Mouse (Mus musculus) left cerebral cortex, adult 9 months (tissue): ENCODE results near the gene Bsdc1.

ENCODE experiments used
- DNase-seq, 2 experiments: peaks; one replicate each; pipeline ENCODE4 v3.0.0; 2022; ENCODE audit warnings: low spot score in 2 of 2

Gene Bsdc1

DNA sequence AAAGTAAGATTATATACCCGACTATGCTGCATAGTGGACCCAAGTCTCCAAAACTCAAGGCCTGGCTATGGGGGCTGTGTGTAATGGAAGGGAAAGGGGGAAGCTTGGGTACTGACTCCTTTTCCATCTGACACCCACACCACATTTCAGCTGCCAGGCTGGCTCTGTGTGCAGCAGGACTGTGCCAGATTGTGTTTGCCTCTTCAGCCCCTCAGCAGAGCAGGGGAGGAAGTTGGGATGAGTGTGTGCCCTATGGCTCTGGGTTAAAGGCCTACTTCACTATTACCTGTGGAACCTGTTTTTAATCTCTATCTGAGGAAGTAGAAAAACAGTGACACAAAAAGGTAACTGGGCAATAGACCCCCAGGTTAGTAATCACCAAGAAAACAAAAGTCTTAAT is 19.7 kb downstream of the Bsdc1 start:
- no peak for DNase-seq

DNA sequence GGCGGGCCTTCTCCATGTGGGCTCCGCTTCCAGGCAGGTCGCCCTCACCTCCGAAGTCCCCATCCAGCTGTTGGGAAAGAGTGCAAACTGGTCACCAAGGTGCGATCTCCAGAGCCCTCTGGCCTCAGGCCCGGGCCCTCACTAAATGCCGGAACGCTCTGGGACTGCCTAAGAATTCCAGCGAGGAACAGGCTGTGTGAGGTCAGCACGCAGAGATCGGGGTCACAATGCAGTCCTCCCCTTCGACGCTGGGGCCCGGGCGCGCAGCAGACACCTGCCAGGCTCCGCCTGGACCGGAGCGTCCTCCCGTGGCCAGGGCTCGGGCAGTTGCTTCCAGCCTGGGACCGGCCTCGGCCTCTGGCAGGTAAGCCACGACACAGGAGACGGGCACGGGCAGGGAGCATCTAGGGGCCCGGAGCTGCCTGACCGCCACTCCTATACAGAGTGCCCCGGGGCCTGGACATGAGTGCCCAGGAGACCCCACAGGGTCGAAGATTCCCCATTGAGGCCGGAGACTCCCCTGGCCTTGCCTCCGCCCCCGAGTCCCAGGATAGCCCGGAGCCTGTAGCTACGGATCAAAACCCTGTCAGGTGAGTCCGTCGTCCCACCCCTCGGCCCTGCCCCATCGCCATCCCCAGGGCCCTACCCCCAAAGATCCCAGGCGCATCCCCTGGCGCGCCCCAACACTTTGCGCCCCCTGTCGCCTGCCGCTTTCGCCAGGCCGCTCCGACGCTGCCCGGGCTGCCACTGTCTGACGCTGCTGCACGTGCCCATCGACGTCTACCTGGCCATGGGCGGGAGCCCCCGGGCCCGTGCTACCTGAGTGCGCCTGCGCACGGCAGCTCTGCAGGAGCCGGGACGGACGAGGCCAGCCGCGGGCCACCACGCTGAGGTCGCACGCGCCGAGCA is 29.8 kb downstream of the Bsdc1 start, which contains the start of the genes Tssk3 and Fam229a:
TSS of gene Tssk3 (minus strand) at position 51 of the 909 bp plus-strand sequence.
TSS of gene Fam229a (plus strand) at position 219 of the 909 bp plus-strand sequence.
- no peak for DNase-seq

DNA sequence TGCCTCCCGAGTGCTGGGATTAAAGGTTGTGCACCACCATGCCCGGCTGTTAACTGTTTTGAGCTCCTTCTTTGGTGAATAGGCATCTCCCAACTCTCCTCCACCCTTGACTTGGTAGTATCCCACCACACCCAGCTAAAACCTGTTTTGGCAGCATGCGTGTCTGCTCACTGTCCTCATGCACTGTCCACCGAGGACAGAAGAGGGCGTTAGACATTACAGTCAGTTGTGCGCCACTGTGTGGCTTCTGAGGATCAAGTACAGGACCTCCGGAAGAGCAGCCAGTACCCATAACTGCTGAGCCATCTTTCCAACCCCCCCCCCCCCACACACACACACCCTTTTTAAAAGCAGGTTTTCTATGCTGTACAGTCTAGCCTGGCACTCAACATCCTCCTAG is 33.3 kb downstream of the Bsdc1 start:
- DNase-seq, result no peak

GRCm38 (mm10) chr4:129495672-129496562 is 34.5 kb downstream of the Bsdc1 start:
- peak; percentile 44 to 52 for DNase-seq

DNA sequence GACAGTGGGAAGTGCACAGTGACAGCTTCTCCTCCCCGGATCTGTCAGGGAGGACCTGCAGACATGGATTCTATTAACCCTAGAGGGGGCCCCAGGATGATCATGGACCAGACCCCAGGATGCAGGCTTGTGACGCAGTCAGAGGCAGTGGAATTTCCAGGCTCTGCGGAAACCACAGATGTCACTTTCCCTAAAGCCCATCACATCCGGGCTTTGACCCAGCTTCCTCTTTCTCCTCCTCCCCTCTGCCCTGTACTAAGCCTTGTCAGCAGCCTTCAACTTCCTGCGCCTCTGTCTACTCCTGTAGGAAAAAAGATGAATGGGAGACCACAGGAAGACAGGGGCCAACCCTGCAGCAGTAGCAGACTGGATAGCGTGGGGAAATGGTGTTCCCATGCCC is 35.2 kb downstream of the Bsdc1 start:
- no peak for DNase-seq

DNA sequence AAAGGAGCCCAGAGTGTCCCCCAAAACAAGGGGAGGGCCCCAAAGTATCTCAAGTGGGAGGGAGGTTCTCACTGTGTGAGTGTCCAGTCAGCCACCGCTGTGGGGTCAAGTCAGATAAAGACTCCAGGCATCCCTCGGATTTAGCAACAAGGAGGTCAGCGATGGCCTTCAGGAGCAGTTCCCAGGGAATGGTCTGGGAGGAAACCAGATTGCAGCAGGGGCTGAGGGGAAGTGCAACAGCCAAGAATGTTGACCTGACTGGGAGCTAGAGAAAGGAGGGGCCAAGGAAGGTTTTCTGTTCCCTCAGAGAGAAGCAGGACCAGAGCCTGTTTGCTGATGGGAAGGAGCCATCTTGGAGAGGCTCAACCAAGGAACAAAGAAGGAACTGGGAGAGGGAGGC is 37.6 kb downstream of the Bsdc1 start:
- no peak for DNase-seq

- DNase-seq, result no peak
Measured at GRCm38 (mm10) chr4:129500017-129500416, 38.6 kb downstream of the Bsdc1 start.

DNA sequence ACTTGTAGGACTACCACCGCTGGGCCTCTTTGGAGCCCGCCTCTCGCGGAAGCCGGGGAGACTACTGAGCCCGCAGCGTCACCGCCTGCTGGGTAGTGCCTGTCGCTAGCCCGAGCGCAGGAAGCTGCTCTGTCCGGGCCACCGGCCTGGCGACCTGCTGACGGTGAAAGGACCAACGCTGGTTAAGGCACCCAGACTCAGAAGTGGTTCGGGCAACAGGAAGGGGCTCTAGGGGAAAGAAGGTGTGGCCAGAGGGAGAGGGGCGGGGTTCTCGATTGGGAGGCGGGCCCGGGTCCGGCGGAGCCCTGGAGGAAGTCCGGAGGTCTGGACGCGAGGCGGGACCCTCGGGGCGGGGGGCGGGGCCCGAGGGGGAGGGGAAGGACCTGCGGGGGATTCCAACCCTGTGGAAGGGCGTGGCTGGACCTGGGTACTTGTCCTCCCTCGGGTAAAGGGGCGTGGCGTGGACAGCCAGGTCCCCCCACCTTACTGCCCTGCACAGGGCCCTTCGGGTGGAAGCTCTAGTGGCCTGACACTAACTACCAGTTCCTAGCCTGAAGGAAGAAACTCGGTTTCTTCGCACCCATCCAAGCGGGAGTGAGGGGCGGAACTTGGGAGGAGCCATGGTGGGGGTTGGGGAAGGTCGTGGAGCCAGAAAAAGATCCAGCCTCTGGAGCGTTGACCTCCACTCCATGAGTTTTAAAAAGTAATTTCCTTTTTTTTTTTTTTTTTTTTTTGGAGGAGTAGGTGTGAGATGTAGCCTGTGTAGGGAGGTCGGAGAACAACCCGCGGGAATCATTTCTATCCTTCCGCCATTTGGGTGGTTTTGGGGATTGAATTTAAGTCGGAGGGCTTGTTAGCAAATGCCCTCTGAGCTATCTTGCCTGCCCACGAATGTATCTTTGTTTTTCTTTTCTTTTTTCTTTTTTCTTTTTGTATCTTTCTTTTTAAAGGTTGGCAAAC is 39.5 kb downstream of the Bsdc1 start:
- DNase-seq, result peak in 1 of 2 experiments; percentile 60

DNA sequence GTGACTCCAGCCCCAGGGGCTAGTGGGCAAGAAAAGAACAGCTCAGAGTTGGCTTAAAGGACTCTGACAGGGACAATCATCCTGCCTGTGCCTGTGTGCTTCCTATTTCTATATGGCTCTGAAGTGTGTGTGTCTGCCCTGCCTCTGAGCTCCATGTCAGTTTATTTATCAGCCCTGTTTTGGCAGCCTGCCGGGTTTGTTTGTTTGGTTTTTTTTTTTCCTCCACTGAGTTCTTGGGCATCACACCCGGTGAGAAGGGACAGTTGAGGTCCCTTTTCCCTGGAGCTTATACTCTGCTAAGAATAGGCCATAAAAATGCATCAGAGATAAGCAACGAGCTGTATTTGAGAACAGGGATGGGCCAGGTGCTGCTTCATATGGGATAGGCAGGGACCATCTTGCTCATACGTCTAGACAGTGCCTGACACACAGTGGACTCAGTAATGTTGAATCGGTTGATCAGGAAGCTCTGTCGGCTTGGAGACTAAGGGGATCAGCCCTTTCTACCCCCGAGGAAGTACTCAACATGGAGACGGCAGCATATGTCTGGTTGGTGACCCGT is 41.0 kb downstream of the Bsdc1 start:
- DNase-seq, result no peak

GRCm38 (mm10) chr4:129502901-129503444 is 41.6 kb downstream of the Bsdc1 start:
- no peak for DNase-seq

GRCm38 (mm10) chr4:129505511-129505910 is 44.1 kb downstream of the Bsdc1 start:
- no peak for DNase-seq

- DNase-seq, result no peak
Measured at GRCm38 (mm10) chr4:129507434-129508236, 46.3 kb downstream of the Bsdc1 start.

GRCm38 (mm10) chr4:129508237-129508515 is 46.8 kb downstream of the Bsdc1 start:
- DNase-seq, result no peak

DNA sequence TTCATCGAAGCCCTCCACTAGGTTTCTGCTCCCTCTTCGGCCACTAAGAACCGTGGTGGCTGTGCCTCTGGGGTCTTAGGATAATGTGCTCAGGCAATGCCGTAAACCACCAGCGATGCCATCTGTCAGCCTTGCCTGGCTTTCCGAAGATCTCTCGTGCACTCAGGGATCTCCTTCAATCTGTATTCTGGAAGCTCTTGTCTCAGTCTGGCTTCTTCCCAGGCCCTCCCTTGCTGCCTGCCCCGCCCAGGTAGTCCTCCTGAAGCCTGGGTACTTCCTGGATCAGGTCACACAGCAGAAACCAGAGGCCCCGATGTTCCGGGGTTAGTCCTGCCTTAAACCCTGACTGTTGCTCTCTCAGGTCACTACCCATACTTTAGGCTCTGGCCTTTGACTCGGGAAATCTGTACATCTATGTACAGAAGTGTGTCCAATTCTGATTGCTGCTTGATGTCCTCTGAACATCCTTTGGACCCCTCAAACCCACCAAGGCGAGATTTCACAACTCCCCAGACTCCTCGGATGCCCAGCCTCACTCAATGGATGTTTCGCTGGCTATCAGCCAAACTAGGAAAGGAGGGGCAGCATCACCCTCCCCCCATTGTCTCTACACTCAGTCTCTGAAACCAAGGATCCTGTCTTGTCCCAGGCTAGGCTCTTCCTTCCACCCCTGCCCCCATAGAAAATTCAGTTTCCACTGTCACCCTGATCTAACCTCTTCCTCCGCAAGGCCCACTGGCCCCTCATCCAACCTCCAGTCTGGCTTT is 47.6 kb downstream of the Bsdc1 start:
- DNase-seq, result no peak

DNA sequence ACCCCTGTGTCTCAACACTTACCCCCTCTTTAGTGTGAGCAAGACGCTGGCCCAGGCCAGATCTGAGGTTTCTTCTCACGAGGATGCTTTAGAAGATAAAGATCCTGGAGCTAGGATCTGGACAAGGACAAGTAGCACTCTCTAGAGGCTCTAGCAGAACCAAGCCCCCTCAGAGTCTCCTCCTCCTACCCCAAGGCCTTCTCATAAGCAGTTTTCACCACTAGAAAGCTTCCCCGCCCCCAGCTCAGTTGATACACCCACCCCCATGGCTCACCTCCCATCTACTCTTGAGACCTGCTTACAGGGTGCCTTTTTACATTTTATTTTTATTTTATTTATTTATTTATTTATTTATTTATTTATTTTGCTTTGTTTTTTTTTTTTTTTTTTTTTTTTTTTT is 48.3 kb downstream of the Bsdc1 start:
- no peak for DNase-seq

DNA sequence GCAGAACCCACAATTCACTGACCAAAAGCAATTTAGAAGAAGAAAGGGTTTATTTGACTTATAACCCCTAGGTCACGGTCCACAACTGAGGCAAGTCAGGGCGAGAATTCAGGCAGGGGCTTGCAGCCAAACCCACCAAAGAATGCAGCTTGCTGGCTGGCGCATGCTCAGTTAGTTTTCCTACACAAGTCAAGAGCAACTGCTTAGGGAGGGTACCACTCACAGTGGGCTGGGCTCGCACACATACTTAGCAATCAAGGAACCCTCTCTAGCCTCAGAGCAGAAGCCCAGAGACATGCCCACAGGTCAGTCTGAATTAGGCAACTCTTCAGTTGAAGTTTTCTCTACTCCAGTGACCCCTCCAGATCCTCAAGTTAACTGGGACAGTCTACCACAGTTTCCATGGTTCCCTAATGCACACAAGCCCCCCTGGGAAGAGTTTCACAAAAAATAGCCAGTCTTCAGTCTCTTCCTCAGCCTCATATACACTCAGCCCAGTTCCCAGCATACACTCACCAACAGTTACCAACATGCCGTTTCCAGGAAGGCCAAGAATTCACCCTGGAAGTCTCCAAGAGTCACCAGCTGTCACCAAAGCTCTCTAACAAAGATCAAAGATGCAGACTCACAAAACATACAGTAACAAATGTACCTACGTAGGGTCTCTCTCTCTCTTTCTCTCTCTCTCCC is 49.5 kb downstream of the Bsdc1 start:
- no peak for DNase-seq

DNA sequence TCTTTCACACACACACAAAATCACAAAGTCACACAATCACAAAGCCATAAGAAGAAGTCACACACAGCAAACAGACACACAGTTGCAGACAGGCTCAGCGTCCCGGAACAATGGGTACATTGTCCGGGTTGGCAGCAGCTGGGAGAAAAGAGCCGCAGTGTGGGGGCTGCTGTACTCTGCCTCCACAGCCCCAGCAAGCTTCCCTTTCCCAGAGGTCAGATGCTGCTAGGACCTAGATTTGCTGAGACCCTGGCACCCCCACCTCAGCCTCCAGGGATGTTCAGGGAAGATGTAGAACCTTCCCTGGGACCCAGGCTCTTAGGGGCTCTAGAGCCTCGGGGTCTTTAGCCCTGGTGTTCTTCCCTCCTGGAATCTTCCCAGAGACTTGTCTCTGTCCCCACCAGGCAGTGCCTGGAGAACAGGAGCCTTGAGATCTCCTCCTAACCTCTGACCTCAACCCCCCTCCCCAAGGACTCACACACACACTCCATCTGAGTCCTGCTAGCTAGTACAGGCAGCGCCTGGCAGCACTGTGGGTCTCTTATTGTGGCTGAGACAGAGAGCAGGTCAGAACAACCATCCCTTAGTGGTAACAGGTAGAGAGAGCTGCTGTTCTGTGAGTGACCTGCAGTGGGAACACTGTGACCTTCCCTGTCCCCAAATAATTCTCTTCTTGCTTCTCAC is 50.2 kb downstream of the Bsdc1 start:
- no peak for DNase-seq
